Mouse (Mus musculus) midbrain, embryonic 15.5 days (tissue): Measurements from ENCODE around the gene BC030499. TPM values are rescaled to one million over a fixed set of nuclear protein-coding genes. Genes with fewer than 3 reads are reported as not detected.
A peak's percentile ranks its signal among the peaks of the same experiment; 100 is the strongest.

Experiments used
- ATAC-seq: fragments of 200-750 bp; cut with Nextera tagmentation; replicated peaks from 2 replicates; pipeline ENCODE4 v1.8.0; 2017; ENCODE audit warnings: moderate TSS enrichment
- H3K27ac ChIP-seq: fragments of 300-500 bp; sonication (generic); 2 replicates; pipeline ENCODE4 v1.5.1; 2015; ENCODE audit warnings: mild to moderate bottlenecking, inconsistent platforms
- H3K27me3 ChIP-seq: fragments of 300-500 bp; sonication (generic); replicated peaks from 2 replicates; pipeline ENCODE4 v1.6.1; 2015; ENCODE audit warnings: inconsistent platforms
- H3K36me3 ChIP-seq: fragments of 300-500 bp; sonication (generic); replicated peaks from 2 replicates; pipeline ENCODE4 v1.6.1; 2015; ENCODE audit warnings: inconsistent platforms
- H3K4me1 ChIP-seq: fragments of 300-500 bp; sonication (generic); 2 replicates; pipeline ENCODE4 v1.6.1; 2015; ENCODE audit warnings: inconsistent platforms
- H3K4me2 ChIP-seq: fragments of 300-500 bp; sonication (generic); 2 replicates; pipeline ENCODE4 v1.6.1; 2015; ENCODE audit warnings: inconsistent platforms, mild to moderate bottlenecking, moderate library complexity
- H3K4me3 ChIP-seq: fragments of 300-500 bp; sonication (generic); 2 replicates; pipeline ENCODE4 v1.5.1; 2015; ENCODE audit warnings: mild to moderate bottlenecking, inconsistent platforms
- H3K9ac ChIP-seq: fragments of 300-500 bp; sonication (generic); 2 replicates; pipeline ENCODE4 v1.6.1; 2015; ENCODE audit warnings: mild to moderate bottlenecking, inconsistent platforms
- H3K9me3 ChIP-seq: fragments of 300-500 bp; sonication (generic); 2 replicates; pipeline ENCODE4 v1.6.1; 2016; ENCODE audit warnings: inconsistent platforms
- WGBS: fragments of 180-500 bp; shearing (Covaris S2); methylation state at CpG from one replicate; pipeline ENCODE4 v1.1.7; 2015; ENCODE audit warnings: mixed read lengths; 5-methylcytosine and 5-hydroxymethylcytosine counted together
- polyA plus RNA-seq: library from polyadenylated mRNA; unstranded; fragments of >200 nt; fragmentation: Nextera tagmentation; extraction: Ambion mirVana; gene quantifications from 2 replicates; pipeline ENCODE4 v1.2.1, GENCODE M21; 2015

BC030499 gene
- polyA plus RNA-seq, 1 experiment from 2014 or later, result 0.28 TPM

- Histone ChIP-seq H3K9me3 (no peaks in the 10 kb centered on the region), H3K27ac (no peak overlapping the region), H3K27me3 (no peaks in the 10 kb centered on the region), H3K36me3 (peaks cover 15% of the 10 kb centered on the region; the same call in 1 of the 2 replicates), H3K4me3 (no peak overlapping the region), H3K4me2 (no peak overlapping the region), H3K4me1 (peaks cover 29% of the 10 kb centered on the region), H3K9ac (no peak overlapping the region)
- ATAC-seq, result no peak
- WGBS, result 90% methylated on average over 12 of the region's 12 CpGs
Measured at GRCm38 (mm10) chr11:78341702-78342101, 51.1 kb downstream of the BC030499 start.

GRCm38 (mm10) chr11:78343381-78344327 is 53.0 kb downstream of the BC030499 start, which contains the start of gene Unc119:
Gene Unc119, plus strand, starts transcription at chr11:78343482.
- Histone ChIP-seq H3K36me3 (peaks cover 12% of the 10 kb centered on the region), H3K4me3 (peak within 1 kb of the TSS; percentile 89), H3K9me3 (no peaks in the 10 kb centered on the region), H3K27me3 (no peaks in the 10 kb centered on the region), H3K4me2 (peak within 1 kb of the TSS; percentile 74), H3K4me1 (peaks cover 32% of the 10 kb centered on the region), H3K27ac (peak within 1 kb of the TSS; percentile 82), H3K9ac (peak within 1 kb of the TSS; percentile 96)
- peak; percentile 87 for ATAC-seq
- 1% methylated on average over 51 of the region's 66 CpGs for WGBS

GRCm38 (mm10) chr11:78344328-78344889 is 53.8 kb downstream of the BC030499 start:
- H3K4me3 ChIP-seq, result peak overlapping the region; percentile 89
- H3K4me1 ChIP-seq, result peaks cover 32% of the 10 kb centered on the region
- H3K27ac ChIP-seq, result peak overlapping the region; percentile 82; the same call in 1 of the 2 replicates
- H3K9ac ChIP-seq, result peak overlapping the region; percentile 96
- H3K9me3 ChIP-seq, result no peaks in the 10 kb centered on the region
- H3K27me3 ChIP-seq, result no peaks in the 10 kb centered on the region
- H3K36me3 ChIP-seq, result peaks cover 11% of the 10 kb centered on the region
- peak overlapping the region; percentile 74 for H3K4me2 ChIP-seq
- no peak for ATAC-seq
- WGBS, result 80% methylated on average over 6 of the region's 6 CpGs

- Histone ChIP-seq H3K36me3 (peaks cover 9% of the 10 kb centered on the region; the same call in 1 of the 2 replicates), H3K27ac (0 out of 2 replicates have a peak overlapping the region, but pooled peaks have one; percentile 4), H3K27me3 (no peaks in the 10 kb centered on the region), H3K9me3 (no peaks in the 10 kb centered on the region), H3K4me3 (peak overlapping the region; percentile 8; the same call in 1 of the 2 replicates), H3K4me1 (peaks cover 32% of the 10 kb centered on the region), H3K4me2 (peak overlapping the region; percentile 74), H3K9ac (0 out of 2 replicates have a peak overlapping the region, but pooled peaks have one; percentile 9)
- no peak for ATAC-seq
- WGBS, result 50% methylated on average over 8 of the region's 8 CpGs
Measured at GRCm38 (mm10) chr11:78344890-78345715, 54.5 kb downstream of the BC030499 start.

GRCm38 (mm10) chr11:78345801-78346200 is 55.2 kb downstream of the BC030499 start:
- Histone ChIP-seq H3K27me3 (no peaks in the 10 kb centered on the region), H3K27ac (no peak overlapping the region), H3K4me1 (peaks cover 32% of the 10 kb centered on the region), H3K4me2 (no peak overlapping the region), H3K9ac (no peak overlapping the region), H3K4me3 (no peak overlapping the region), H3K9me3 (no peaks in the 10 kb centered on the region), H3K36me3 (peaks cover 9% of the 10 kb centered on the region; the same call in 1 of the 2 replicates)
- WGBS, result 78% methylated on average over 7 of the region's 7 CpGs
- no peak for ATAC-seq

Other genes with a start within 250 kb of the BC030499 start
- gene Eral1, start 210.5 kb upstream of the BC030499 start, polyA plus RNA-seq, result 31.7 and 33.5 TPM in 2 replicates
- gene Fam222b, start 196.2 kb upstream of the BC030499 start, polyA plus RNA-seq, result 33.0 and 33.4 TPM in 2 replicates
- 101 and 107 TPM in 2 replicates for gene Traf4, start 125.3 kb upstream of the BC030499 start, polyA plus RNA-seq
- 6.5 and 7.3 TPM in 2 replicates for gene Nek8, start 114.2 kb upstream of the BC030499 start, polyA plus RNA-seq
- gene Tlcd1, start 114.1 kb upstream of the BC030499 start, polyA plus RNA-seq, result 7.4 and 7.6 TPM in 2 replicates
- gene Rpl23a, start 107.3 kb upstream of the BC030499 start, polyA plus RNA-seq, result 695 and 703 TPM in 2 replicates
- gene Rab34, start 102.4 kb upstream of the BC030499 start, polyA plus RNA-seq, result 56.3 and 61.5 TPM in 2 replicates
- 1.7 and 2.2 TPM in 2 replicates for gene Proca1, start 97.4 kb upstream of the BC030499 start, polyA plus RNA-seq
- gene Sdf2, start 45.1 kb upstream of the BC030499 start, polyA plus RNA-seq, result 90.0 and 93.6 TPM in 2 replicates
- gene Supt6, start 44.9 kb upstream of the BC030499 start, polyA plus RNA-seq, result 30.0 and 31.7 TPM in 2 replicates
- gene 2610507B11Rik, start 29.1 kb upstream of the BC030499 start, polyA plus RNA-seq, result 55.0 and 62.3 TPM in 2 replicates
- gene Spag5, start 10.7 kb downstream of the BC030499 start, polyA plus RNA-seq, result 6.9 and 9.6 TPM in 2 replicates
- 84.9 and 129 TPM in 2 replicates for gene Aldoc, start 32.1 kb downstream of the BC030499 start, polyA plus RNA-seq
- gene Pigs, start 37.6 kb downstream of the BC030499 start, polyA plus RNA-seq, result 71.5 and 76.6 TPM in 2 replicates
- gene Unc119, start 52.6 kb downstream of the BC030499 start, polyA plus RNA-seq, result 80.8 and 89.7 TPM in 2 replicates
- not detected in 2 replicates for gene Foxn1, start 95.7 kb downstream of the BC030499 start, polyA plus RNA-seq
- not detected in 2 replicates for gene Slc13a2, start 131.4 kb downstream of the BC030499 start, polyA plus RNA-seq
- 23.6 and 23.7 TPM in 2 replicates for gene Slc46a1, start 174.9 kb downstream of the BC030499 start, polyA plus RNA-seq
- 52.4 and 56.8 TPM in 2 replicates for gene Sarm1, start 206.9 kb downstream of the BC030499 start, polyA plus RNA-seq
- gene Vtn, start 208.2 kb downstream of the BC030499 start, polyA plus RNA-seq, result 137 and 184 TPM in 2 replicates
- 0.13 and 0.17 TPM in 2 replicates for gene Sebox, start 212.6 kb downstream of the BC030499 start, polyA plus RNA-seq
- 90.5 and 91.0 TPM in 2 replicates for gene Tmem199, start 221.3 kb downstream of the BC030499 start, polyA plus RNA-seq
- gene Poldip2, start 221.4 kb downstream of the BC030499 start, polyA plus RNA-seq, result 182 and 192 TPM in 2 replicates
- 64.2 and 70.0 TPM in 2 replicates for gene Tnfaip1, start 245.5 kb downstream of the BC030499 start, polyA plus RNA-seq
- 117 and 128 TPM in 2 replicates for gene Ift20, start 245.5 kb downstream of the BC030499 start, polyA plus RNA-seq